Mouse (Mus musculus): Measurements from ENCODE around the gene Abhd5. TPM values are rescaled to one million over a fixed set of nuclear protein-coding genes. Genes with fewer than 3 reads are reported as not detected.

Gene Abhd5
- total and polyA plus RNA-seq, 2 experiments from 2014 or later = 28.6 to 53.3 TPM

DNA sequence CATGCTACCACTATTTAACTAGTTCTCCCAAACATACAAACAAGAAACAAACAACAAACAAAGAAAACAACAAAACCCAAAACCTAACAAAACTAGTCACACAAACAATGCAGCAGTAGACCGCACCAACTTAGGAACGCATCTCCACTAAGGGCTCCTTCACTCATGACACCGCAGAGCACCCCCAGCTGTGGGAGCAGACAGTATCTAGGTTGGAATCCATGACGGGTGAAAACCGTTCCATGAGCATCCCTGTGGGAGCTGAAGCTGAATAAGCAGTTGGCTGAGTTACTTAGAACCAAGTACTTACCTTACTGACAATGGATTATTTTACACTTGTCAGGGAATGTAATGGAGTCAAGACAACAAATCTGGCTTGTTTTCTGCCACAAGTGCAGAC is 5.3 kb upstream of the Abhd5 start:
- 74% methylated on average over 5 of the region's 5 CpGs for WGBS
- Histone ChIP-seq H3K4me2 (ENCODE audit: low read depth, low read length) (no peak overlapping the region), H3K27me3 (ENCODE audit: control insufficient read depth, insufficient read depth, low read length) (no peaks in the 10 kb centered on the region), H3K4me1 (ENCODE audit: control insufficient read depth, insufficient read depth) (no peaks in the 10 kb centered on the region), H3K9me3 (replicated peaks; ENCODE audit: control insufficient read depth, low read length) (no peaks in the 10 kb centered on the region), H3K4me3 (ENCODE audit: low read depth, low read length) (no peak overlapping the region), H3K36me3 (replicated peaks; ENCODE audit: control insufficient read depth, insufficient read depth, low read length) (no peaks in the 10 kb centered on the region), H3K27ac (ENCODE audit: low read depth) (no peak overlapping the region), H3K9ac (replicated peaks; ENCODE audit: low read depth, low read length) (no peak overlapping the region)
- no peak for ATAC-seq (ENCODE audit: insufficient read depth, low read depth)
- DNase-seq (ENCODE audit: low spot score) = no peak
- TF ChIP-seq CTCF (IDR thresholded peaks at IDR 0.05; ENCODE audit: low read depth) (no peak), EP300 (IDR thresholded peaks at IDR 0.05; ENCODE audit: low read depth) (no peak)

DNA sequence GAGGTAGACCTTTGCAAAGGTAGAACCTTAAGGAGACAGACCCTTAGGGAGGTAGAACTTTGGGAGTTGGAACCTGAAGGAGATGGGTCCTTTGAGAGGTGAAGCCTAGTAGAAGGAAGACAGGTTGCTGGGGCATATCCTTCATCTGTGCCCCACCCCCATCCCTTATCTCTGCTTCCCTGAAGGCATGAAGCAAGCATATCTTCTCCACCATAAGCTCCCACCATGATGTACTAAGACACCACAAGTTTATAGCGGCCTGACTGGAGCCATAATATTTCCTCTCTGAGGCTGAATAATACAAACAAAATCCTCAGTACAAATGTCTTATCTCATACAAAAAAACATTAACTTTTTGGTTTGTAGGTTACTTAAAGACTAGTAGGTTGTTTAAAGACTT is 3.5 kb upstream of the Abhd5 start:
- Histone ChIP-seq H3K9ac (replicated peaks; ENCODE audit: low read depth, low read length) (no peak overlapping the region), H3K9me3 (replicated peaks; ENCODE audit: control insufficient read depth, low read length) (no peaks in the 10 kb centered on the region), H3K27ac (ENCODE audit: low read depth) (no peak overlapping the region), H3K4me1 (ENCODE audit: control insufficient read depth, insufficient read depth) (peaks cover 3% of the 10 kb centered on the region), H3K36me3 (replicated peaks; ENCODE audit: control insufficient read depth, insufficient read depth, low read length) (no peaks in the 10 kb centered on the region), H3K27me3 (ENCODE audit: control insufficient read depth, insufficient read depth, low read length) (no peaks in the 10 kb centered on the region), H3K4me2 (ENCODE audit: low read depth, low read length) (no peak overlapping the region), H3K4me3 (ENCODE audit: low read depth, low read length) (no peak overlapping the region)
- 84% methylated on average over 1 of the region's 1 CpGs for WGBS
- no peak for TF ChIP-seq CTCF (IDR thresholded peaks at IDR 0.05; ENCODE audit: low read depth)
- no peak for TF ChIP-seq EP300 (IDR thresholded peaks at IDR 0.05; ENCODE audit: low read depth)
- ATAC-seq (ENCODE audit: insufficient read depth, low read depth) (no peak), DNase-seq (ENCODE audit: low spot score) (no peak)

DNA sequence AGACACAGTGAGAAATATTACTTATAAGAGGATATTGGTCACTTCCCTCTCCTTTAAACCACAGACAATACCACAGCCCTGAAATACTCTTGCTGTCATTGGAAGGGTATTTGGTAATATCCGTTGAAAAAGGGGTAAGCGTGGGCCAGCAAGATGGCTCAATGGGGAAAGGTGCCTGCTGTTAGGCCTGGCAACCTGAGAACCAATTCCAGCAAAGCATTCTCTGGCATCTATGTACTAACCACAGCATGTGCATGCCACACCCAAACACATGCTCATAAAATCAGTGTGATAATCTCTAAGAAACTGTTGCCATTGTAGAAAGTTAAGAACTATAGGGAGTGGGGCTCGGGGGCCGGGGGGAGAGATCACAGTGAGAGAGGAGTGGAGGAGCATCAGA is 2.1 kb upstream of the Abhd5 start:
- Histone ChIP-seq H3K27me3 (ENCODE audit: control insufficient read depth, insufficient read depth, low read length) (no peaks in the 10 kb centered on the region), H3K9ac (replicated peaks; ENCODE audit: low read depth, low read length) (no peak overlapping the region), H3K4me1 (ENCODE audit: control insufficient read depth, insufficient read depth) (peaks cover 10% of the 10 kb centered on the region), H3K4me2 (ENCODE audit: low read depth, low read length) (no peak overlapping the region), H3K27ac (ENCODE audit: low read depth) (no peak overlapping the region), H3K9me3 (replicated peaks; ENCODE audit: control insufficient read depth, low read length) (no peaks in the 10 kb centered on the region), H3K4me3 (ENCODE audit: low read depth, low read length) (no peak overlapping the region), H3K36me3 (replicated peaks; ENCODE audit: control insufficient read depth, insufficient read depth, low read length) (no peaks in the 10 kb centered on the region)
- WGBS = 85% methylated on average over 4 of the region's 4 CpGs
- ATAC-seq (ENCODE audit: insufficient read depth, low read depth) = no peak
- TF ChIP-seq EP300 (IDR thresholded peaks at IDR 0.05; ENCODE audit: low read depth) (no peak), CTCF (IDR thresholded peaks at IDR 0.05; ENCODE audit: low read depth) (no peak)
- DNase-seq (ENCODE audit: low spot score) = no peak

GRCm38 (mm10) chr9:122350396-122351130 is 845 bp upstream of the Abhd5 start:
- H3K4me1 ChIP-seq (ENCODE audit: control insufficient read depth, insufficient read depth) = peaks cover 10% of the 10 kb centered on the region
- no peak overlapping the region for H3K4me3 ChIP-seq (ENCODE audit: low read depth, low read length)
- TF ChIP-seq EP300 (IDR thresholded peaks at IDR 0.05; ENCODE audit: low read depth) (no peak), CTCF (IDR thresholded peaks at IDR 0.05; ENCODE audit: low read depth) (no peak)
- no peaks in the 10 kb centered on the region for H3K27me3 ChIP-seq (ENCODE audit: control insufficient read depth, insufficient read depth, low read length)
- WGBS = 51% methylated on average over 7 of the region's 7 CpGs
- no peaks in the 10 kb centered on the region for H3K9me3 ChIP-seq (replicated peaks; ENCODE audit: control insufficient read depth, low read length)
- H3K9ac ChIP-seq (replicated peaks; ENCODE audit: low read depth, low read length) = no peak overlapping the region
- peak overlapping the region; percentile 69 for H3K4me2 ChIP-seq (ENCODE audit: low read depth, low read length)
- no peak overlapping the region; the same call in 1 of the 2 replicates for H3K27ac ChIP-seq (ENCODE audit: low read depth)
- ATAC-seq (ENCODE audit: insufficient read depth, low read depth) = no peak
- no peaks in the 10 kb centered on the region for H3K36me3 ChIP-seq (replicated peaks; ENCODE audit: control insufficient read depth, insufficient read depth, low read length)
- peak; percentile 43 for DNase-seq (ENCODE audit: low spot score)

DNA sequence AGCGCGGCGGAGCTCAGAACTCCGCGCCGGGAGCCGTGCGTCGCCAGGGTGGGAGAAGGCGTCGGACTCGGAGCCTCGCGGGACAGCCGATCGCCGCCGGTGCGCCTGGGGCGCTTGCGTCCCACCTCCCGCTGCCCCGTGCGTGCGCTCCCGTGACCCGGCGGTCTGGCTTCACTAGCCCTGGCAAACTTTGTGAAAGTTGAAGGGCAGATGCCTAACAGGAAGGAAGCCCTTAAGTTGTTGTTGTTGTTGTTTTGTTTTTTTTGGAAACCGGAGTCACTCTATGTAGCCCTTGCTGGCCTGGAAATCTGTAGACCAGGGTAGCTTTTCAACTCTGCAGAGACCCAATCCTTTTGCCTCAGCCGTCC is 601 bp downstream of the Abhd5 start:
- Histone ChIP-seq H3K9ac (replicated peaks; ENCODE audit: low read depth, low read length) (peak overlapping the region; percentile 89), H3K36me3 (replicated peaks; ENCODE audit: control insufficient read depth, insufficient read depth, low read length) (no peaks in the 10 kb centered on the region), H3K4me2 (ENCODE audit: low read depth, low read length) (peak overlapping the region; percentile 69), H3K27ac (ENCODE audit: low read depth) (peak overlapping the region; percentile 94), H3K9me3 (replicated peaks; ENCODE audit: control insufficient read depth, low read length) (no peaks in the 10 kb centered on the region), H3K4me1 (ENCODE audit: control insufficient read depth, insufficient read depth) (peaks cover 10% of the 10 kb centered on the region), H3K4me3 (ENCODE audit: low read depth, low read length) (peak overlapping the region; percentile 79), H3K27me3 (ENCODE audit: control insufficient read depth, insufficient read depth, low read length) (no peaks in the 10 kb centered on the region)
- peak; percentile 62 for ATAC-seq (ENCODE audit: insufficient read depth, low read depth)
- peak; percentile 9 for DNase-seq (ENCODE audit: low spot score)
- TF ChIP-seq CTCF (IDR thresholded peaks at IDR 0.05; ENCODE audit: low read depth) (no peak), EP300 (IDR thresholded peaks at IDR 0.05; ENCODE audit: low read depth) (0 out of 2 replicates have a peak, but pooled peaks have one; percentile 39)
- under 1% methylated on average over 30 of the region's 30 CpGs for WGBS

- 0 out of 2 replicates have a peak overlapping the region, but pooled peaks have one; percentile 1 for H3K4me3 ChIP-seq (ENCODE audit: low read depth, low read length)
- peak overlapping the region; percentile 5; the same call in 1 of the 2 replicates for H3K4me2 ChIP-seq (ENCODE audit: low read depth, low read length)
Measured at GRCm38 (mm10) chr9:122352911-122353310, 1.5 kb downstream of the Abhd5 start.

More at GRCm38 (mm10) chr9:122352911-122353310, 1.5 kb downstream of the Abhd5 start:
- Histone ChIP-seq H3K9ac (replicated peaks; ENCODE audit: low read depth, low read length) (no peak overlapping the region), H3K27ac (ENCODE audit: low read depth) (no peak overlapping the region), H3K9me3 (replicated peaks; ENCODE audit: control insufficient read depth, low read length) (no peaks in the 10 kb centered on the region), H3K4me1 (ENCODE audit: control insufficient read depth, insufficient read depth) (peaks cover 10% of the 10 kb centered on the region), H3K36me3 (replicated peaks; ENCODE audit: control insufficient read depth, insufficient read depth, low read length) (no peaks in the 10 kb centered on the region), H3K27me3 (ENCODE audit: control insufficient read depth, insufficient read depth, low read length) (no peaks in the 10 kb centered on the region)
- ATAC-seq (ENCODE audit: insufficient read depth, low read depth) (no peak), DNase-seq (ENCODE audit: low spot score) (no peak)
- TF ChIP-seq CTCF (IDR thresholded peaks at IDR 0.05; ENCODE audit: low read depth) = no peak
- no peak for TF ChIP-seq EP300 (IDR thresholded peaks at IDR 0.05; ENCODE audit: low read depth)
- 70% methylated on average over 4 of the region's 4 CpGs for WGBS

Measured in heart, postnatal 0 days (tissue).